Mouse (Mus musculus): Measurements from ENCODE around the gene Smg6. TPM values are rescaled to one million over a fixed set of nuclear protein-coding genes. Genes with fewer than 3 reads are reported as not detected.
A peak's percentile ranks its signal among the peaks of the same experiment; 100 is the strongest.

Smg6 gene
- polyA plus RNA-seq, 1 experiment, result 39.3 TPM

DNA sequence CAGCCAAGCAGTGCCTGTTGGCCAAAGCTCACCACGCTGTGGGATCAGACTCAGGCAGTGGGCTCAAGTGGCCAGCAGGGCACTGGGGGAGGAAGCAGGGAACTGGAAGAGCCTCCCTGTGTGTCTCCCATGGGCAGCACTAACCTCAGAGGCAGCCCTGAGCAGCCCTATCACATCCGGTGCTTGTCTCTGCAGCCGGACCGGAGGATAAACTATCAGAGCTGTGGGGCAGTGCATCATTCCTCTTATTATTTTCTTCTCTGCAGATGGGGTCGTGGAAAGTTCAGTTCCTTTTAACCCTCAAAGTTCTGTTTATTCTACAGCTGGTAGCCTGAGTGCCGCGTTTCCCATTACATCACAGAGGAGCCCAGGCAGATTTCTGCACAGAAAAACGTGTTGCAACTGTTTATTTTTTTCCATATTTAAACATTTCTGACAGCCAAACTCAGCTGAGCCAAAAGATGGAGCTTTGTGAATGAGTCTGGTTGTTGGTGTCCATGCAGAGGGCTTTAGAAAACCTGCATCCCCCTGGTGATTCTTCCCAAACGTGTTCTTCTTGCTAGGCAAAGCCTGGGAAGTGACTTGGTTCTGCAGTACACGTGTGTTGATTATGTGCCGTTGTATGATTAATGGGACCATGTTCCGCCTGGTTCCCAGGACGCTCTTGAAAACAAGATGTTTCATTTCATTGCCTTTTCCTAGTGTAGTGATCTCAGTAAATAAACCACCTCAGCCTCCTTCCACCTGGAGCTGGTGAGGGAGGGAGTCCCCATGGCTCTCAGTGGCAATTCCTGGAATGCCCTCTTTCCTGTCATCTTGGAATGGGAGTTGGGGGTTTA is 126.3 kb downstream of the Smg6 start:
- DNase-seq (ENCODE audit: low read depth), result peak; percentile 29
- no peak for TF ChIP-seq CTCF (IDR thresholded peaks at IDR 0.05; ENCODE audit: borderline replicate concordance, extremely low read depth, insufficient read depth, insufficient read length)
- TF ChIP-seq POLR2A (IDR thresholded peaks at IDR 0.05; ENCODE audit: borderline replicate concordance, extremely low read depth, insufficient read depth, insufficient read length, poor library complexity, severe bottlenecking), result no peak

DNA sequence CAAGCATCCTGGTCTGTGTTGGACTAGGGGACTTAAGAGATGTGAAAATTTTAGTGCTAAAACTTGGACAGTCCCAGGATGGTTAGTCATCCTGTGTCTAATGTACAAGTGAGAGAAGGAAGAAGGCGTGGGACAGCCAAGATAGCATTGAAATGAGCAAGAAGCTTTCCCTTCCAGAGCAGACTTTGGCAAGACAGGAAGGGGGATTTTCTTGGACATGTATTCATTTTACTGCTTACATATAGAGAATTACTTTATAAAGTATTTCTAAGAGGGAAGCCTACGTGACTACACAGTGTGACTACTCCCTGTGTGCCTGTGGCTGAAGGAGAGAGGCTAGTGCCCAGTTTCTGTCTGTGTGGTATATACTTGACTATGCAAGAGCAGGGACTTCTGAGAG is 127.4 kb downstream of the Smg6 start:
- no peak for TF ChIP-seq CTCF (IDR thresholded peaks at IDR 0.05; ENCODE audit: borderline replicate concordance, extremely low read depth, insufficient read depth, insufficient read length)
- TF ChIP-seq POLR2A (IDR thresholded peaks at IDR 0.05; ENCODE audit: borderline replicate concordance, extremely low read depth, insufficient read depth, insufficient read length, poor library complexity, severe bottlenecking), result no peak
- no peak for DNase-seq (ENCODE audit: low read depth)

DNA sequence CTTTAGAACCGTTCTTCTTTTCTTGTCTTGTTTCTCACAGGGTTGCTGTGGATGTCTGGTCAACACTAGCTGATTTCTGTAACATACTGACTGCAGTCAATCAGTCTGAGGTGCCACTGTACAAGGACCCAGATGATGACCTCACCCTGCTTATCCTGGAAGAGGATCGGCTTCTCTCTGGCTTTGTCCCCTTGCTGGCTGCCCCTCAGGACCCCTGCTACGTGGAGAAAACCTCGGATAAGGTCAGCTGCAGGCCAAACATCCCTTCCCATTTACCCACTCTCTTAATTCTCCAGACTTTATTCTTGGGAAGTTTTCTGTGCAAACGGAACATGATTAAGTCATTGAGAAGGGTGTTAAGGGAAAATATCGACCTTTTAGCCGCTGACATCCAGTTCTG is 128.1 kb downstream of the Smg6 start:
- TF ChIP-seq CTCF (IDR thresholded peaks at IDR 0.05; ENCODE audit: borderline replicate concordance, extremely low read depth, insufficient read depth, insufficient read length), result no peak
- TF ChIP-seq POLR2A (IDR thresholded peaks at IDR 0.05; ENCODE audit: borderline replicate concordance, extremely low read depth, insufficient read depth, insufficient read length, poor library complexity, severe bottlenecking), result no peak
- no peak for DNase-seq (ENCODE audit: low read depth)

DNA sequence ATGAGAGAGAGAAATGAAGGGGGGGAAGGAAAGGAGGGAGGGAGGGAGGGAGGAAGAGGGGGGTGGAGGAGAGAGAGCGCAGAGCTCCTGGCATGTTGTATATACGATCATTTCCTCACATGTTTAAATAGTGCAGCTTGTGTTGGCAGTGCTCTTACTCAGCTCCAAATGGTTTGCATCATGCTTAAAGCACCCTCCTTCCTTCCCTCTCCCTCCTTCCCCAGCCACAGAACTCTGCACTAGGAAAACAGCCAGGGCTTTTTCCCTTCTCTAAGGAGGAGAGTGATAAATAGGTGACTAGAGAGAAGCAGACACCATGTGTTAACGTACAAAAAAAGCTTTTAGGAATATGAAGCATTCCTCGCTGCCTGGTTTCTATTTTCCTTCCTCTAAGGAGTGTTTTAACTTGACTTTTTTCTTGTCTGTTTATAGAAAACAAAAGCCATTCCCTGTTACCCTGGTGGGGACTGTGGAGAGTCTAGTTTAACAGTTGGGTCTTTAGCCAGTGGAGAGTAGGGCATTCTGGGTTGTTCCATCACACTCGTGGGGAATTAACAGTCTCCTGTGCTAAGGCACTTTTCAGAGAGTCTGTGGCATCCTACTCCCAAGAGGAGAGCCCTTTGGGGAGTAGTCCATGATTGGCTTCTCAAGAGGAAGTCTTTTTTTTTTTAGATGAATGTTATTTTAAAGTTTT is 128.7 kb downstream of the Smg6 start:
- DNase-seq (ENCODE audit: low read depth), result peak; percentile 63
- TF ChIP-seq CTCF (IDR thresholded peaks at IDR 0.05; ENCODE audit: borderline replicate concordance, extremely low read depth, insufficient read depth, insufficient read length), result no peak
- no peak for TF ChIP-seq POLR2A (IDR thresholded peaks at IDR 0.05; ENCODE audit: borderline replicate concordance, extremely low read depth, insufficient read depth, insufficient read length, poor library complexity, severe bottlenecking)

DNA sequence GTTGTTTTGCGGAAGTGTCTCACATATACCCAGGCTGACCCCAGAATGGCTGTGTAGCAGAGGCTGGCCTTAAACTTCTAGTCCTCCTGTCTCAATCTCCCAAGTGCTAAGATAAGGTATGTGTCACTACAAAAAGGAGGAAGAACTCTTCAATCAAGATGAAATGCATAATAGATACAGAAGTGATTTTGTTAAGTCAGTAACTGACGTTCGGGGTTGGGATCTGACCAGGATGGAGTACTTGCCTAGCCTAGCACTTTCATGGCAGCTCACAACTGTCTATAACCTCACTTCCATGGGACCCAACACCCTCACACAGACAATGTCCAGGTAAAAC is 129.2 kb downstream of the Smg6 start:
- TF ChIP-seq POLR2A (IDR thresholded peaks at IDR 0.05; ENCODE audit: borderline replicate concordance, extremely low read depth, insufficient read depth, insufficient read length, poor library complexity, severe bottlenecking) (no peak), CTCF (IDR thresholded peaks at IDR 0.05; ENCODE audit: borderline replicate concordance, extremely low read depth, insufficient read depth, insufficient read length) (no peak)
- DNase-seq (ENCODE audit: low read depth), result no peak

DNA sequence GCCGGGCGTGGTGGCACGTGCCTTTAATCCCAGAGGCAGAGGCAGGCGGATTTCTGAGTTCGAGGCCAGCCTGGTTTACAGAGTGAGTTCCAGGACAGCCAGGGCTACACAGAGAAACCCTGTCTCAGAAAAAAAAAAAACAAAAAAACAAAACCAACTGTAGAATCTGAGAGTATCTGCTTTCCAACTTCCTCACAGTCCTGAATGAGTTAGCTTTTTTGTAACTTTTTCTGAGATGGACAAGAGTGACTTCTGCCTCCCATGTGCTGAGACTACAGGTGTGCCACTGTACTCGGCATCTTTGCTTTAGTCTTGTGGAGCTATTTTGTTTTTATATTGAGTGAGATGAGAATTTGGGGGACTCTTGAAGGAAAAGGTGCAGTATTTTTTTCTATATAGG is 137.0 kb downstream of the Smg6 start:
- DNase-seq (ENCODE audit: low read depth), result no peak
- TF ChIP-seq POLR2A (IDR thresholded peaks at IDR 0.05; ENCODE audit: borderline replicate concordance, extremely low read depth, insufficient read depth, insufficient read length, poor library complexity, severe bottlenecking), result no peak
- no peak for TF ChIP-seq CTCF (IDR thresholded peaks at IDR 0.05; ENCODE audit: borderline replicate concordance, extremely low read depth, insufficient read depth, insufficient read length)

DNA sequence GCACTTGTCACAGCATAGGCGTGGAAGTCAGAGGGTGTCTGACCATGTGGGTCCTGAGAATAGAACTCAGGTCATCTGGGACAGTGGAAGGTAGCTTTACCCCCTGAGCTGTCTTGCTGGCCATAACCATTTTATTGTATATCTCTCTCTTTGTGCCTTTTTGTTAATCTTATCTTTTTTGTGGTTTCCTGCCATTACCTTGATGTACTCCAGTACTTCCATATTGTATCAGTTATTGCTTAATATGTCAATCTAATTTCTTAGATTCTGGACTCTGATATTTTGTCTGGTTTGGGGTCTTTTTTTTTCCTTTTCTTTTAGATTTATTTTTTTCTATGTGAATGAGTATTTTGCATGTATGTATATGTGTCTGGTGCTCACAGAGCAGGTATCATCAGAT is 138.6 kb downstream of the Smg6 start:
- TF ChIP-seq POLR2A (IDR thresholded peaks at IDR 0.05; ENCODE audit: borderline replicate concordance, extremely low read depth, insufficient read depth, insufficient read length, poor library complexity, severe bottlenecking) (no peak), CTCF (IDR thresholded peaks at IDR 0.05; ENCODE audit: borderline replicate concordance, extremely low read depth, insufficient read depth, insufficient read length) (no peak)
- no peak for DNase-seq (ENCODE audit: low read depth)

DNA sequence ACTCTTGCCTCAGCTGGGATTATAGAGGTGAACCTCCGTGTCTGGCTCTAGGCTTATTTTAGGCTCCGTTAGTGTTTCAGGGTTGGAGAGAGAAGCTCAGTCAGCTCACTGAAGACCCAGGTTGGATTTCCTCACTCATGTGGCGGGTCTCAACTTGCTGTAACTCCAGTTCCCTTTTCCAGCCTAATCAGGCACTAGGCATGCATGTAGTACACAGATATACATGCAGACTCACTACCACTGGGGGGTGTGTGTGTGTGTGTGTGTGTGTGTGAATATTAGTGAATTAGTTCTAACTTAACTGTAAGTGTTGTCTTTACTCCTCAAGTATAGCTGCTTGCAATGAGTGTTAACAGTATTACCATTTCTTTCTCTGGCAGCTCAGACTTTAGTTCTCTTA is 145.7 kb downstream of the Smg6 start:
- no peak for TF ChIP-seq CTCF (IDR thresholded peaks at IDR 0.05; ENCODE audit: borderline replicate concordance, extremely low read depth, insufficient read depth, insufficient read length)
- no peak for TF ChIP-seq POLR2A (IDR thresholded peaks at IDR 0.05; ENCODE audit: borderline replicate concordance, extremely low read depth, insufficient read depth, insufficient read length, poor library complexity, severe bottlenecking)
- DNase-seq (ENCODE audit: low read depth), result no peak

DNA sequence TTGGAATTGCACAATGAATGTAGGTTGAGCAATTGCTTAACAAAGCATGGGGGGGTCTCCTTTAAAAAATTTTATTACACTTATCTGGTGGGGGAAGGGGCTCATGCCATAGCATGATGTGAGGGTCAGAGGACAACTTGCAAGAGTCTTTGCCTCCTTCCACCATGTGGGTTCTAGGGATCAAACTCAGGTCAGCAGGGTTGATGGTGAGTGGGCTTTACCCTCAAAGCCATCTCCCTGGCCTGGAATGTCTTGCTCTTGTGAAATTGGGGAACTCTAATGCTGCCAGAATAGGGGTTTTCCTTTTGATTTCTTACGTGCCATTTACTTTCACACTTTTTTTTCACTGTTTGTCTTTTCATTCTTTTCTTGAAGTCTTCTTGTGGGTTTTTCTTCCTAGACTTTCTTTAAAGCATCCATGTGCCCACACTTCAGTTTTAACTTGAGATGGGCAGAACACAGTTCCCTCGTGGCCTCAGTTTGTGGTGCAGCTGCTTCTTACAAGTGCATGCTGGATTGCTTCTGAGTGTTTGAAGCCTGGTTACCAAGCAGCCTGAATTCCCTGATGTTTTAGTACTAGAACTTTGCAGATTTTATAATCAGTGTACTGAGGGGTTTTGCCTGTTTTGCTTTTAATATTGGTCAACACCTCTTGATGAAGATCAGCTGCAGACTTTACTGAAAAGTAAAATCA is 147.5 kb downstream of the Smg6 start:
- no peak for DNase-seq (ENCODE audit: low read depth)
- TF ChIP-seq POLR2A (IDR thresholded peaks at IDR 0.05; ENCODE audit: borderline replicate concordance, extremely low read depth, insufficient read depth, insufficient read length, poor library complexity, severe bottlenecking), result no peak
- TF ChIP-seq CTCF (IDR thresholded peaks at IDR 0.05; ENCODE audit: borderline replicate concordance, extremely low read depth, insufficient read depth, insufficient read length), result no peak

DNA sequence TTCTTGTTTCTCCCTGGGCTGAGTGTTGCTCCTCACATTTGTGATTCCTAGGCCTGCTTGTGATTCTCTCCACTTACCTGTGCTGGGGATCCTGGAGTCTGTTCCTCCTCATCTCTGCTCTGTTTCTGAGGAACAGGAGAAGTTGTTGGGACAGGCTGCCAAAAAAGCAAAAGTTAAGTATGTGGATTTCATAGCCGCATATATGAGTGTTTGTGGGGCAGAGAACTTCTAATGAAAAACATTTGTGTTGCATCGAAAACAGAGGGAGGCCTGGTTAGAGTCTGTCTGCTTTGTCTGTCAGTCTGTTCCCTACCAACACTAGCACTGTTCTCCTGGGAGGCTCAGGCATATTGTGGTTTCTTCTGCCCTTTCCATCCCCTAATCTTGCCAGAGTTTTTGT is 148.1 kb downstream of the Smg6 start:
- no peak for TF ChIP-seq CTCF (IDR thresholded peaks at IDR 0.05; ENCODE audit: borderline replicate concordance, extremely low read depth, insufficient read depth, insufficient read length)
- no peak for DNase-seq (ENCODE audit: low read depth)

DNA sequence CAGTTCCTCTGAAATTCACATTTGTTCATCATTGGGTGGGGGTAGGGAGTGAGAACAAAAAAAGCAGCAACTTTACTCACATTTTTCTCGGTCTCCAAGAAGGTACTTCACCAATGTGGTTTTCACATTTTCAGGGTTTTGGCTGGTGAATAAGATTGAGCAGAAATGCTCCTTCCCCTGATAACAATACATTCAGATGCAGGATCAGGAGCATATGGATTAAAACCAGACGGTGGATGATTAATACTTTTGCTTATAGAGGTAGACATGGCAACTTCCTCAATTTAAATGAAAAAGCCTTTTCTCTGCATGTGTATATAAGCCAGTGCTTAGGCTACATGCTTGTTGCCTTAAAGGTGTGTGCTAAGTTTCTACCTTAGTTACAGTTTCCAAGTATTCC is 148.9 kb downstream of the Smg6 start:
- no peak for DNase-seq (ENCODE audit: low read depth)
- TF ChIP-seq CTCF (IDR thresholded peaks at IDR 0.05; ENCODE audit: borderline replicate concordance, extremely low read depth, insufficient read depth, insufficient read length) (no peak), POLR2A (IDR thresholded peaks at IDR 0.05; ENCODE audit: borderline replicate concordance, extremely low read depth, insufficient read depth, insufficient read length, poor library complexity, severe bottlenecking) (no peak)

Measured in brain, embryonic 14.5 days (tissue).